Mouse (Mus musculus): ENCODE measurements around the gene Dnajb11.

DNA sequence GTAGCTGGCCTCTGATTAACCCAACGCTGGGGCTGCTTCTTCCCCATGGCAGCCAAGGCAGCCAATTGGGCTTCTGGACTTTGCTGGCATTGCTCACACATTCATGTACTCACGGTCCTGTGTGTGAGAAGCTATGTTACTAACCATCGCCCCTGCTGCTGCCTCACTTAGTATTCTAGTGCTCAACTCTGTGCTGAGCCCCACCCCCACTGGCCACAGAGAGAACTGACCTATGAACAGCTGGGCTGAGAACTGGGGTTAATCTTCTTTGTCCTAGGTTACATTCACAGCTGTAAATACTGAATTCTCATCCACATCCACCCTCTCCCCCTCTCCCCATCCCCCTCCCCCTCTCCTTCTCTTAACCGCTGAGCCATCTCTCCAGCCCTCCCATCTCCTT is 31.2 kb downstream of the Dnajb11 start:
- TF ChIP-seq CTCF (IDR thresholded peaks at IDR 0.05; ENCODE audit: low read depth, low read length) = no peak
- no peak for TF ChIP-seq GATA1 (IDR thresholded peaks at IDR 0.05; ENCODE audit: borderline replicate concordance, low read length)
- TF ChIP-seq POLR2AphosphoS5 (IDR thresholded peaks at IDR 0.05; ENCODE audit: insufficient replicate concordance, low read depth, low read length) = no peak

Data from G1E (cell line).